Mouse (Mus musculus): ENCODE measurements around the gene Ctnnbl1.

DNA sequence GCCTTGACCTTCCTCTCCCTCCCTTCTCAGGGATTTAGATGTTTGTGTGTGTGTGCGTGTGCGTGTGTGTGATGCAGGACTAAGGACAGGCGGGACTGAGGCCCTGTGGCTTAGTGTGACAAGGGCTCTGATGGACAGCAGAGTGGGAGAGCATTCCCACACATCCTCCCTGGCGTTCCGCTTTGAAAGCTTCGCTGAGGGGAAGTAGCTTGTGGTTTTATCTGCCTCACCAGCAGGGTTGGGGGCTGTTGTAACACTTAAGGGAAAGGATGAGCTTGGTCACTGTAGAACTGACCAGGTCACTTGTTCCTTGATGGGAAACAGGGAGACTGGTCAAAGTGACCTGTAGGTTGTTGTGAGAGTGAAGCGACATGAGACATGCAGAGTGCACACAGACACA lies 121.1 kb downstream of the Ctnnbl1 start:
- TF ChIP-seq CTCF (IDR thresholded peaks at IDR 0.05) (no peak), EP300 (IDR thresholded peaks at IDR 0.05; ENCODE audit: insufficient read depth, low read depth, low read length) (no peak), POLR2A (IDR thresholded peaks at IDR 0.05; ENCODE audit: insufficient read depth, low read depth, low read length) (no peak)

All from heart, adult 2 months (tissue).